Mouse (Mus musculus): ENCODE results near the gene Olfr1375. TPM values are rescaled to one million over a fixed set of nuclear protein-coding genes. Genes with fewer than 3 reads are reported as not detected.
"Not testable (repeated sequence)": the region's sequence is repeated elsewhere in the genome, so short reads cannot be mapped to it uniquely, and the experiment has no call there.

Olfr1375 gene
- polyA plus RNA-seq (2016; fragmentation: Nextera tagmentation; extraction: Ambion mirVana) = not detected in 2 replicates

DNA sequence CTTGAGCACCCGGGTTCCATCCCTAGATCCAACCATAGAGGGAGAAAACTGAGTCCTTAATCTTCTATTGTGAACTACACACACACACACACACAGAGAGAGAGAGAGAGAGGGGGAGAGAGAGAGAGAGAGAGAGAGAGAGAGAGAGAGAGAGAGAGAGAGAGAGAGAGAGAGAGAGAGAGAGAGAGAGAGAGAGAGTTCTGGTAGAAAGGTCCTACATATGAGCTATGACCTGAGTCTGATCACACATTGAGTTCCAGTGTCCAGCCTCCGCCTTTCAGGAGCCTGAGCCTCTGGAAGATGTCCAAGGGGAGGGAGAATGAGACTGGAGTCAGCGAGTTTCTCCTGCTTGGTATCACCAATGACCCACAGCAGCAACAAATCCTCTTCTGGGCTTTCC, at the start of gene Olfr1375:
Olfr1375 (plus strand) TSS at position 301 of the 400 bp plus-strand sequence.
- not testable (repeated sequence) for H3K4me1 ChIP-seq; H3K27ac ChIP-seq; H3K27me3 ChIP-seq (ENCODE audit: insufficient read depth, poor library complexity, severe bottlenecking); DNase-seq (ENCODE audit: low spot score); H3K4me3 ChIP-seq; H3K9me3 ChIP-seq; H3K36me3 ChIP-seq
- WGBS = 67% methylated on average over 3 of the region's 3 CpGs

DNA sequence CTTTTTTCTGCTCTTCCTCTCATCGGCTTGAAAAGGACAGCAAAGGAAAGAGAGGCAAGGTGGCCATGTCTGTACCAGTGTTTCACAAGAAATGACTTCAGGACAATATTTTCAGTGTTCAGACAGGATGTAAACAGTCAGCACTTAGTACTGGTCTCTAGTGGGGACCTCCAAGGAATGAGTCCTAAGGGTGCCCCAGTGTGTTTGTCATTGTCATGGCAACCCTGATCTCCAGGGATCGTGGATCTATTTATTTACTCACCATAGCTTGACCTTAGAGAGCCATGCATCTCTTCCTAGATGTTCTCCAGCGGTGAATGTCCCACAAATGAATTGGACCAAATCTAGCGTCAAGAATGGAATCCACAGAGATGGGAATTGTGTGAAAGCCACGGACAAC, 44.6 kb upstream of the Olfr1375 start, which contains the start of gene Olfr51:
Olfr51 (plus strand) TSS at position 301 of the 400 bp plus-strand sequence.
- Histone ChIP-seq H3K4me1 (no peaks in the 10 kb centered on the region), H3K9me3 (no peaks in the 10 kb centered on the region), H3K36me3 (no peaks in the 10 kb centered on the region), H3K4me3 (no peak within 1 kb of the TSS), H3K27me3 (ENCODE audit: insufficient read depth, poor library complexity, severe bottlenecking) (no peaks in the 10 kb centered on the region), H3K27ac (no peak within 1 kb of the TSS)
- no peak for DNase-seq (ENCODE audit: low spot score)
- 63% methylated on average over 5 of the region's 5 CpGs for WGBS

GRCm38 (mm10) chr11:51011821-51012220, 36.1 kb upstream of the Olfr1375 start:
- no peaks in the 10 kb centered on the region for H3K4me1 ChIP-seq
- no peak for DNase-seq (ENCODE audit: low spot score)
- no peak overlapping the region for H3K4me3 ChIP-seq
- H3K36me3 ChIP-seq = no peaks in the 10 kb centered on the region
- no peaks in the 10 kb centered on the region for H3K9me3 ChIP-seq
- WGBS = 77% methylated on average over 5 of the region's 5 CpGs
- no peak overlapping the region for H3K27ac ChIP-seq
- H3K27me3 ChIP-seq (ENCODE audit: insufficient read depth, poor library complexity, severe bottlenecking) = no peaks in the 10 kb centered on the region

DNA sequence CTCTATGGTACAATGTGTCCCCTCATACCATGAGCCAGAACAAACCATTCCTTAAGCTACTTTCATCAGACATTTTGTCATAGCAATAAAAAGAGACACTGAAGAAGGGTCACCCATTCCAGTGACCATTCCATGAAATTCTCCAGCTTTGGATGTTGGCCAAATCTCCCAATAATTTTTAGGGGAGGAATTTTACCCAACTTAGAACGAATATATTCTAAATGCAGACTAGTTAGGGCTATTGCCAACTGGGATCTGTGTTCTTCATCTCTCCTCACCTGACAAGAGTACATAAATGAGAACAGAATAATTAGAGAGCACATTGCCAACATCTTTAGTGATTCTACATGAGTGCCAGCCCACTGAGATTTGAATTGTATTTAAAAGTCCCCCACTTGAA, 34.0 kb upstream of the Olfr1375 start, which contains the start of gene Olfr54:
Olfr54 (plus strand) TSS at position 301 of the 400 bp plus-strand sequence.
- no peak within 1 kb of the TSS for H3K4me3 ChIP-seq
- H3K27me3 ChIP-seq (ENCODE audit: insufficient read depth, poor library complexity, severe bottlenecking) = no peaks in the 10 kb centered on the region
- H3K36me3 ChIP-seq = no peaks in the 10 kb centered on the region
- no peak within 1 kb of the TSS for H3K27ac ChIP-seq
- no peak for DNase-seq (ENCODE audit: low spot score)
- 67% methylated on average over 1 of the region's 1 CpGs for WGBS
- no peaks in the 10 kb centered on the region for H3K9me3 ChIP-seq
- no peaks in the 10 kb centered on the region for H3K4me1 ChIP-seq

- Histone ChIP-seq H3K4me1 (no peaks in the 10 kb centered on the region), H3K36me3 (no peaks in the 10 kb centered on the region), H3K4me3 (no peak overlapping the region), H3K9me3 (no peaks in the 10 kb centered on the region), H3K27me3 (ENCODE audit: insufficient read depth, poor library complexity, severe bottlenecking) (no peaks in the 10 kb centered on the region), H3K27ac (no peak overlapping the region)
- no peak for DNase-seq (ENCODE audit: low spot score)
- WGBS = 50% methylated on average over 2 of the region's 2 CpGs
Measured at GRCm38 (mm10) chr11:51016341-51016740, 31.6 kb upstream of the Olfr1375 start.

DNA sequence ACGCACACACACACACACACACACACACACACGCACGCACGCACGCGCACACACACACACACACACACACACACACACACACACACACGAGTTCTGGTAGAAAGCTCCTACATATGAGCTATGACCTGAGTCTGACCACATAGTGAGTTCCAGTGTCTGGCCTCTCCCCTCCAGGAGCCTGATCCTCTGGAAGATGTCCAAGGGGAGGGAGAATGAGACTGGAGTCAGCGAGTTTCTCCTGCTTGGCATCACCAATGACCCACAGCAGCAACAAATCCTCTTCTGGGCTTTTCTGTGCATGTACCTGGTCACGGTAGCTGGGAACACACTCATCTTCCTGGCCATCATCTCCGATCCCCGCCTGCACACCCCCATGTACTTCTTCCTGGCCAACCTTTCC, 21.1 kb upstream of the Olfr1375 start:
- not testable (repeated sequence) for H3K27me3 ChIP-seq (ENCODE audit: insufficient read depth, poor library complexity, severe bottlenecking); H3K27ac ChIP-seq; H3K36me3 ChIP-seq; H3K9me3 ChIP-seq; H3K4me1 ChIP-seq; H3K4me3 ChIP-seq; DNase-seq (ENCODE audit: low spot score)
- WGBS = 85% methylated on average over 11 of the region's 11 CpGs

- H3K4me3 ChIP-seq; DNase-seq (ENCODE audit: low spot score); H3K4me1 ChIP-seq; H3K27ac ChIP-seq; H3K27me3 ChIP-seq (ENCODE audit: insufficient read depth, poor library complexity, severe bottlenecking); H3K9me3 ChIP-seq; H3K36me3 ChIP-seq: not testable (repeated sequence)
- 75% methylated on average over 8 of the region's 8 CpGs for WGBS
Measured at GRCm38 (mm10) chr11:51029381-51029780, 18.5 kb upstream of the Olfr1375 start.

GRCm38 (mm10) chr11:51030225-51030624, 17.7 kb upstream of the Olfr1375 start:
- WGBS = 64% methylated on average over 2 of the region's 2 CpGs
- no peaks in the 10 kb centered on the region for H3K9me3 ChIP-seq
- no peak overlapping the region for H3K27ac ChIP-seq
- no peak overlapping the region for H3K4me3 ChIP-seq
- H3K4me1 ChIP-seq = no peaks in the 10 kb centered on the region
- no peaks in the 10 kb centered on the region for H3K36me3 ChIP-seq
- no peak for DNase-seq (ENCODE audit: low spot score)
- no peaks in the 10 kb centered on the region for H3K27me3 ChIP-seq (ENCODE audit: insufficient read depth, poor library complexity, severe bottlenecking)

GRCm38 (mm10) chr11:51032851-51033250, 15.1 kb upstream of the Olfr1375 start:
- no peak for DNase-seq (ENCODE audit: low spot score)
- Histone ChIP-seq H3K36me3 (no peaks in the 10 kb centered on the region), H3K27me3 (ENCODE audit: insufficient read depth, poor library complexity, severe bottlenecking) (no peaks in the 10 kb centered on the region), H3K9me3 (no peaks in the 10 kb centered on the region), H3K4me3 (no peak overlapping the region), H3K27ac (no peak overlapping the region), H3K4me1 (no peaks in the 10 kb centered on the region)
- WGBS = 19% methylated on average over 1 of the region's 1 CpGs

DNA sequence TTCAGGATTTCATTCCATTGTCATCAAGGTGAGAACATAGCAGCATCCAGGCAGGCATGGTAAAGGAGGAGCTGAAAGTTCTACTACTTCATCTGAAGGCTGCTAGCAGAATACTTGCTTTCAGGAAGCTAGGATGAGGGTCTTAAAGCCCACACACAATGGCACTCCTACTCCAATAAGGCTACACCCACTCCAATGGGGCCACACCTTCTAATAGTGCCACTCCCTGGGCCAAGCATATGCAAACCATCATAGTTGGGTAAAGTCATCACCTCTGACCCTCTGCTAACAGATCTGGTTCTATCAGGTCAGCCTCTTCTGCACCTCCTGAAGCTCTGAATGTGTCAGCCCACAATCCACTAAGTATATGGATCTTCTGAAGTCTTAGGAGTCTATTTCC, 13.8 kb upstream of the Olfr1375 start:
- not testable (repeated sequence) for H3K9me3 ChIP-seq; H3K27me3 ChIP-seq (ENCODE audit: insufficient read depth, poor library complexity, severe bottlenecking); H3K27ac ChIP-seq; H3K4me1 ChIP-seq; DNase-seq (ENCODE audit: low spot score); H3K4me3 ChIP-seq; H3K36me3 ChIP-seq

- Histone ChIP-seq H3K27ac (no peak overlapping the region), H3K36me3 (no peaks in the 10 kb centered on the region), H3K9me3 (no peaks in the 10 kb centered on the region), H3K27me3 (ENCODE audit: insufficient read depth, poor library complexity, severe bottlenecking) (no peaks in the 10 kb centered on the region), H3K4me3 (no peak overlapping the region), H3K4me1 (no peaks in the 10 kb centered on the region)
- DNase-seq (ENCODE audit: low spot score) = no peak
- WGBS = 82% methylated on average over 2 of the region's 2 CpGs
Measured at GRCm38 (mm10) chr11:51035951-51036350, 12.0 kb upstream of the Olfr1375 start.

- not testable (repeated sequence) for H3K4me1 ChIP-seq; H3K36me3 ChIP-seq; H3K27ac ChIP-seq; DNase-seq (ENCODE audit: low spot score); H3K9me3 ChIP-seq; H3K27me3 ChIP-seq (ENCODE audit: insufficient read depth, poor library complexity, severe bottlenecking); H3K4me3 ChIP-seq
- 70% methylated on average over 3 of the region's 3 CpGs for WGBS
Measured at GRCm38 (mm10) chr11:51044776-51045175, 3.1 kb upstream of the Olfr1375 start.

DNA sequence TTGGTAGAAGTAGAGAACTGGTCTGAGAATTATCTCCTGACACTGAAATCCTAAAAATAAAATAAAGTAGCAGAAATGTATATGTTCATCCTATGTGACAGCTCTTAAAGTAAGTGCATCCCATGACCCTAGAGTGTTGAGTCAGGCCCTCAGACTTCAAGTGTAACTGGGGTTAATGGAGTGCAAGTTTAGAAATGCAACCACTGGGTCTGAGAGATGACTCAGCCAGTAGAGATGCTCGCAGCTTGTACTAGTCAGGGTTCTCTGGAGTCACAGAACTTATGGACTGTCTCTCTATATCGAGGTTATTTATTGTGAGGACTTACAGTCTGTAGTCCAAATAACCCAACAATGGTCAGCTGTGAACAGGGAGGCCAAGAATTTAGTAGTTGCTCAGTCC, 3.8 kb downstream of the Olfr1375 start:
- DNase-seq (ENCODE audit: low spot score) = no peak
- H3K27me3 ChIP-seq (ENCODE audit: insufficient read depth, poor library complexity, severe bottlenecking) = no peaks in the 10 kb centered on the region
- no peaks in the 10 kb centered on the region for H3K36me3 ChIP-seq
- H3K9me3 ChIP-seq = no peaks in the 10 kb centered on the region
- no peaks in the 10 kb centered on the region for H3K4me1 ChIP-seq
- no peak overlapping the region for H3K4me3 ChIP-seq
- 63% methylated on average over 2 of the region's 2 CpGs for WGBS
- H3K27ac ChIP-seq = no peak overlapping the region

GRCm38 (mm10) chr11:51053230-51053629, 5.3 kb downstream of the Olfr1375 start:
- Histone ChIP-seq H3K4me3 (no peak overlapping the region), H3K36me3 (no peaks in the 10 kb centered on the region), H3K27me3 (ENCODE audit: insufficient read depth, poor library complexity, severe bottlenecking) (no peaks in the 10 kb centered on the region), H3K4me1 (no peaks in the 10 kb centered on the region), H3K27ac (no peak overlapping the region), H3K9me3 (no peaks in the 10 kb centered on the region)
- no peak for DNase-seq (ENCODE audit: low spot score)
- 50% methylated on average over 3 of the region's 3 CpGs for WGBS
